ENCODE assay signal across 15 mouse cellular contexts in the genomic region with DNA sequence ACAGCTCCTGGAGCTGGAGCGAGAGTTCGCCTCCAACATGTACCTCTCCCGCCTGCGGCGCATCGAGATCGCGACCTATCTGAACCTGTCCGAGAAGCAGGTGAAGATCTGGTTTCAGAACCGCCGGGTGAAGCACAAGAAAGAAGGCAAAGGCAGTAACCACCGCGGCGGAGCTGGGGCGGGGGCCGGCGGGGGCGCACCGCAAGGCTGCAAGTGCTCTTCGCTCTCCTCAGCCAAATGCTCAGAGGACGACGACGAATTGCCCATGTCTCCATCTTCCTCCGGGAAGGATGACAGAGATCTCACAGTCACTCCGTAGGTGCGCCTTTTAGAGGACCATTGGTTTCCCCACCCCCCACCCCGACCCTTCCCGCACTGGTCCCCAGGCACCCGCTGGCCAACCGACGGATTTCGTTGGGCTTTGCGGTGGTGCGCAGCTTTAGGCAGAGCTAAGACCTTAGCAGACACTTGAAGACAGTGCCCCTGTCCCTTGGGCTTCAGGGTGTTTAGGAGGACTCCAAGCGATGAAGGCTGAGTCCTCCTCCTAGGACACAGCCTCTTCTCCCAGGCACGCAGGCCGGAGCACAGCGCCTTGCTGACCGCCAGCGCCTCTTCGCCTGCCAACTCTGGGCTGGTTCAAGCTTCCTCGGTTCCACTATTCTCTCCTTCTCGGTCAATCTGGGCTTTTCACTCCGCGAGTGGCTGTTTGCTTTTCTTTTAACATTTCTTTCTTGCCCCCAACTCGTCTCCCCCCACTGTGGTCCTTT. TPM values are rescaled to one million over a fixed set of nuclear protein-coding genes. Genes with fewer than 3 reads are reported as not detected.
DNase-seq lines count a peak whose midpoint lies in the region; ATAC-seq and TF ChIP-seq lines count a peak whose summit lies in the region.
"Had no signal": no experiment of that assay in that cellular context is flagged by ENCODE, and none has a peak within 500 bp of the region (broad histone marks: within the 10 kb centered on the region; RNA-seq: fewer than 3 reads in every experiment).

No protein-coding gene starts in this region.

- peaks cover 21% of the 10 kb centered on the region for H3K4me1 ChIP-seq in cerebellum, adult 2 months (ENCODE audit: control insufficient read depth, insufficient read depth, low read length)
- peaks cover 35% of the 10 kb centered on the region for H3K4me1 ChIP-seq in hindbrain, embryonic 12.5 days
- peaks cover 28% of the 10 kb centered on the region for H3K4me1 ChIP-seq in midbrain, embryonic 16.5 days (ENCODE audit: control insufficient read depth, insufficient read depth, low read length)

- no peaks in the 10 kb centered on the region for H3K9me3 ChIP-seq in hindbrain, embryonic 12.5 days (replicated peaks)
- H3K9me3 ChIP-seq in midbrain, embryonic 16.5 days (replicated peaks; ENCODE audit: control insufficient read depth, low read length, poor library complexity, severe bottlenecking), result no peaks in the 10 kb centered on the region
- H3K9me3 ChIP-seq: heart, embryonic 10.5 days; limb, embryonic 13.5 days had no signal

- H3K4me2 ChIP-seq in hindbrain, embryonic 12.5 days (replicated peaks), result peak overlapping the region; percentile 54
- peak overlapping the region; percentile 15; the same call in 1 of the 2 replicates for H3K4me2 ChIP-seq in midbrain, embryonic 16.5 days (ENCODE audit: low read length)

- H3K27me3 ChIP-seq in cerebellum, adult 2 months (ENCODE audit: control insufficient read depth, insufficient read depth, low read length), result peaks cover 19% of the 10 kb centered on the region; the same call in 1 of the 2 replicates
- H3K27me3 ChIP-seq in hindbrain, embryonic 12.5 days, result peaks cover 94% of the 10 kb centered on the region
- H3K27me3 ChIP-seq in midbrain, embryonic 16.5 days (ENCODE audit: control insufficient read depth, insufficient read depth, low read depth, low read length), result peaks cover 70% of the 10 kb centered on the region

- no peak for TF ChIP-seq CTCF in cerebellum, adult 2 months (IDR thresholded peaks at IDR 0.05; ENCODE audit: borderline replicate concordance, insufficient read depth, low read depth, low read length)

- no peaks in the 10 kb centered on the region for H3K36me3 ChIP-seq in hindbrain, embryonic 12.5 days
- no peaks in the 10 kb centered on the region for H3K36me3 ChIP-seq in midbrain, embryonic 16.5 days (ENCODE audit: control insufficient read depth, insufficient read depth, low read length)
- H3K36me3 ChIP-seq: heart, embryonic 10.5 days; limb, embryonic 13.5 days had no signal

- WGBS in cerebellum, adult 2 months, result 2% methylated on average over 46 of the region's 46 CpGs
- WGBS in hindbrain, embryonic 12.5 days, result under 1% methylated on average over 46 of the region's 46 CpGs
- under 1% methylated on average over 46 of the region's 46 CpGs for WGBS in midbrain, embryonic 16.5 days

- no peak for ATAC-seq in hindbrain, embryonic 12.5 days (ENCODE audit: low FRiP score)
- ATAC-seq in midbrain, embryonic 16.5 days, result no peak
- no peak for ATAC-seq in inflammation-experienced regulatory T-cells, adult 6 months
- ATAC-seq: intestine, embryonic 16.5 days had no signal

- intact Hi-C loops in left cerebral cortex, postnatal 4 days (cut with DNase I), result no loop called here

- peak; percentile 21 to 40 for DNase-seq in cerebellum, adult 2 months
- DNase-seq in cerebellum, adult 11 months, result no peak
- peak; percentile 18 to 30 for DNase-seq in cerebellum, postnatal 14 days
- no peak for DNase-seq in ovary, postnatal 36 days (ENCODE audit: low spot score)
- no peak for DNase-seq in left cerebral cortex, postnatal 4 days
- DNase-seq: adrenal gland, postnatal 14 days had no signal

- no peak overlapping the region for H3K4me3 ChIP-seq in cerebellum, adult 2 months (replicated peaks; ENCODE audit: insufficient read depth, low read depth, low read length)
- H3K4me3 ChIP-seq in hindbrain, embryonic 12.5 days, result peak overlapping the region; percentile 39
- no peak overlapping the region for H3K4me3 ChIP-seq in midbrain, embryonic 16.5 days (ENCODE audit: low read depth, low read length)
- H3K4me3 ChIP-seq: layer of hippocampus, adult 2 months had no signal

- TF ChIP-seq POLR2A in cerebellum, adult 2 months (IDR thresholded peaks at IDR 0.05; ENCODE audit: borderline replicate concordance, insufficient read depth, low read length), result no peak

- H3K27ac ChIP-seq in cerebellum, adult 2 months (ENCODE audit: insufficient read depth, low read length), result no peak overlapping the region
- no peak overlapping the region for H3K27ac ChIP-seq in hindbrain, embryonic 12.5 days
- H3K27ac ChIP-seq in midbrain, embryonic 16.5 days (ENCODE audit: low read length), result no peak overlapping the region
- H3K27ac ChIP-seq: heart, embryonic 10.5 days; layer of hippocampus, adult 2 months; limb, embryonic 13.5 days had no signal

- peak overlapping the region; percentile 18; the same call in 1 of the 2 replicates for H3K9ac ChIP-seq in hindbrain, embryonic 12.5 days
- H3K9ac ChIP-seq in midbrain, embryonic 16.5 days (ENCODE audit: low read depth, low read length), result no peak overlapping the region
- H3K9ac ChIP-seq: limb, embryonic 13.5 days had no signal

RNA-seq across cellular contexts. Expression of a gene that starts 1.5 kb away (rescaled TPM):
- 0.48 and 0.51 TPM in 2 replicates for polyA plus RNA-seq in cerebellum, adult 2 months (2012; rRNA removed)
- polyA plus RNA-seq in hindbrain, embryonic 12.5 days (2016; fragmentation: Nextera tagmentation; extraction: Ambion mirVana), result 8.6 and 9.3 TPM in 2 replicates
- polyA plus RNA-seq in midbrain, embryonic 16.5 days (2015; fragmentation: Nextera tagmentation; extraction: Ambion mirVana), result 2.2 and 4.2 TPM in 2 replicates
- not detected for polyA plus RNA-seq in inflammation-experienced regulatory T-cells, adult 6 months (2017; shearing (Covaris generic))
- total RNA-seq in left cerebral cortex, postnatal 4 days (2021), result 1 to 10 TPM; 1.3 to 1.8 TPM
- total RNA-seq: adrenal gland, postnatal 14 days; common myeloid progenitor, adult 5-6 weeks had no signal
- polyA plus RNA-seq: heart, embryonic 10.5 days; intestine, embryonic 16.5 days; limb, embryonic 13.5 days; lung, embryonic 16.5 days had no signal

Comparison
In these comparisons a context has a peak if more than half of its experiments do, and no peak if none do; other contexts are left out.
1. DNase-seq: peak in cerebellum, adult 2 months (2 of 2) and cerebellum, postnatal 14 days (2 of 2); none in cerebellum, adult 11 months (single experiment), ovary, postnatal 36 days (single experiment) and left cerebral cortex, postnatal 4 days (single experiment).